Mouse (Mus musculus): ENCODE measurements around the gene Rbm19. TPM values are rescaled to one million over a fixed set of nuclear protein-coding genes. Genes with fewer than 3 reads are reported as not detected.

The Rbm19 gene
- polyA plus RNA-seq, 1 experiment from 2014 or later = 21.3 TPM

DNA sequence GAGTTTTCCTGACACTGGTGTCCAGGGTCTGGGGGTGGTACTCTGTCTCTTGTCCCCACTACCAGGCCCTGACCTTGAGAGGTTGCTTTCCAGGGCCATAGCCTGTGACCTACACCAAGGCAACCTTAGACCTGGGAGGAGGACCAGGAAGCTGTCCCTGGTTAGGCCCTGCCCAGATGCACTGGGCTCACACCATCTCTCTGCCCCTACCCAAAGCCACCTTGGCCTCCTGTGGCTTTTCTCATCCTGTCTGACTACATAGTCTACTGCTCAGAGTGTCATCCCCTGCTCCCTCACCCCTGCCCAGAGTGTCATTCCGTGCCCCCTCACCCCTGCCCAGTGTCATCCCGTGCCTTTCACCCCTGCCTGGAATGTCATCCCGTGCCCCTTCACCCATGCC lies 19.6 kb downstream of the Rbm19 start:
- no peak overlapping the region for H3K9ac ChIP-seq
- WGBS = 54% methylated on average over 3 of the region's 3 CpGs
- H3K4me3 ChIP-seq = no peak overlapping the region
- peaks cover 7% of the 10 kb centered on the region for H3K36me3 ChIP-seq
- H3K27me3 ChIP-seq = no peaks in the 10 kb centered on the region
- ATAC-seq (ENCODE audit: borderline replicate concordance, extremely low read depth, low FRiP score, low TSS enrichment) = 0 out of 2 replicates have a peak, but pooled peaks have one; percentile 27
- no peaks in the 10 kb centered on the region for H3K9me3 ChIP-seq
- H3K4me2 ChIP-seq = no peak overlapping the region
- no peaks in the 10 kb centered on the region for H3K4me1 ChIP-seq
- no peak overlapping the region for H3K27ac ChIP-seq

DNA sequence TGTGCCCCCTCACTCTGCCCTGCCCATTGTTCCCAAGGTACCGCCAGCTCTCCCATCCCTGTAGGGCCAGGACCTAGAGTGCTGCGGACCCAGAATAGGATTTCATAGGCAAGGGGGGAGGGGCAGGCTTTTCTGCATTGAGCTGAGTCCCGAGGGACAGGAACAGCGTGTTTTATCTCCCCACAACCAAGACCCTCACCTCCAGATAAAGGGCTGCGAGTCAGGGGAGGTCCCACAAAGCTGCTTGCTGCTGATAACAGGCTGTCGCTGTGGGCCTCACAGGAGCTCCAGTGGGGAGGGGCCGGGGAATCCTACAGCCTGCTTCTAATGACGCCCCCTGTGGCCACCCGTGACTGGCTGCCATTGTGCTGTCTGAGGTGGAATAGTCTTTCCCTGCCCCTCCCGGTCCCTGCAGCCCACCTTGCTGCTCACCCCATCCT lies 20.0 kb downstream of the Rbm19 start:
- Histone ChIP-seq H3K4me1 (no peaks in the 10 kb centered on the region), H3K4me2 (no peak overlapping the region), H3K27me3 (no peaks in the 10 kb centered on the region), H3K36me3 (peaks cover 6% of the 10 kb centered on the region), H3K27ac (no peak overlapping the region), H3K9ac (no peak overlapping the region), H3K4me3 (no peak overlapping the region), H3K9me3 (no peaks in the 10 kb centered on the region)
- ATAC-seq (ENCODE audit: borderline replicate concordance, extremely low read depth, low FRiP score, low TSS enrichment) = no peak; the same call in 1 of the 2 replicates
- 32% methylated on average over 10 of the region's 10 CpGs for WGBS

DNA sequence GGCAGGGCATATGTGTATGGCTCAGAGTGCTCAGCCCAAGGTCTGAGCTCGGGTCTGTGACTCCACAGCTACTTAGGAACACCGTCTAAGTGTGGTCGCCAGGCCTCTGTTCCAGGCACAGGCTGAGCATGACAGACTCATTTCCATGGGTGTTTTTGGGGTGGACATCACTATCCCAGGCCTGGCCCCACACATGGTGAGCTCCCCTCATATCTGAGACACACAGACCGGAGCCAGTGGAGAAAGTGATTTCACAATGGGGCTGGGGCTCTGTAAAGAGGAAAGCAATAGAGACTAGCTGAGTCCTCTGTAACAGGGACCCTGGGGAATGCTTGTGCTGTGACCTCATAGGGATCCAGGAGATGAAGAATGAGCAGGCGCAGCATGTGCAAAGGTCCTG lies 20.8 kb downstream of the Rbm19 start:
- no peaks in the 10 kb centered on the region for H3K27me3 ChIP-seq
- H3K36me3 ChIP-seq = peaks cover 11% of the 10 kb centered on the region
- ATAC-seq (ENCODE audit: borderline replicate concordance, extremely low read depth, low FRiP score, low TSS enrichment) = no peak
- H3K9me3 ChIP-seq = no peaks in the 10 kb centered on the region
- no peak overlapping the region for H3K27ac ChIP-seq
- no peak overlapping the region for H3K9ac ChIP-seq
- no peak overlapping the region for H3K4me2 ChIP-seq
- no peaks in the 10 kb centered on the region for H3K4me1 ChIP-seq
- WGBS = 96% methylated on average over 5 of the region's 5 CpGs
- H3K4me3 ChIP-seq = no peak overlapping the region

DNA sequence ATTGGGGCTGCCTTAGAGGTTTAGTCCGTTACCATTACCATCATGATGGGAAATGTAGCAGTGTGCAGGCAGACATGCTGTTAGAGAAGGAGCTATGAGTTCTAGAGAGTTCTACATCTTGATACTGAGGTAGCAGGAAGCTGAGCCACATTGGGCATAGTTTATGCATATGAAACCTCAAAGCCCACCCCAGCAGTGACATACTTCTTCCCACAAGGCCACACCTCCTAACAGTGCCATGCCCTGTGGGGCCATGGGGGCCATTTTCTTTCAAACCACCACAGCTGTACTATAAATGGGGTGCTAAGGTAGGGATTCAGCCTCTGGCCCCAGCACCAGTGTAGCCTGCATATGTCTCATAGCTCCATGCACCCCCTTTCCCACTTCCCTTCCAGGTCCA lies 21.6 kb downstream of the Rbm19 start:
- Histone ChIP-seq H3K9me3 (no peaks in the 10 kb centered on the region), H3K4me3 (no peak overlapping the region), H3K27me3 (no peaks in the 10 kb centered on the region), H3K36me3 (peaks cover 16% of the 10 kb centered on the region), H3K4me2 (no peak overlapping the region), H3K9ac (no peak overlapping the region), H3K4me1 (no peaks in the 10 kb centered on the region), H3K27ac (no peak overlapping the region)
- 93% methylated on average over 1 of the region's 1 CpGs for WGBS
- ATAC-seq (ENCODE audit: borderline replicate concordance, extremely low read depth, low FRiP score, low TSS enrichment) = no peak

DNA sequence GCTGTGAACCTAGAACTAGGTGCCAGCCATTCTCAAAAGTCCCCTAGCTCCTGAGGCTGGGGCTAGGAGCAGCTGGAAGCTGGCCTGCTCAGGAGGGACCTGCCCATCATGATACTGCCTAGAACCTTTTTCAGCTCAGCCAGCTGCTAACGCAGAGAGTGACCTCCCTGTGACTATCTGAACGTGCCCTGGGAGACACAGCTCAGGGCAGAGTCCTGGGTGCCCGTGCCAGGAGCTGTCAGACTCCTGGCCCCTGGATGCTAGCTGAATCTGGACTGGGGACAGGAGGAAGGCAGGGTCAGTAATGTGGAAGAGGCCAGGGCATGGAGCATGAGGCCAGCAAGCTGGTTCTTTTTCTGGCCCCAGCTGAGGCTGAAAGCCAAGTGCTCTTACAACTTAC lies 22.1 kb downstream of the Rbm19 start:
- Histone ChIP-seq H3K4me3 (no peak overlapping the region), H3K36me3 (peaks cover 14% of the 10 kb centered on the region), H3K9me3 (no peaks in the 10 kb centered on the region), H3K27ac (no peak overlapping the region), H3K4me2 (no peak overlapping the region), H3K9ac (no peak overlapping the region), H3K27me3 (no peaks in the 10 kb centered on the region), H3K4me1 (no peaks in the 10 kb centered on the region)
- 91% methylated on average over 3 of the region's 3 CpGs for WGBS
- no peak for ATAC-seq (ENCODE audit: borderline replicate concordance, extremely low read depth, low FRiP score, low TSS enrichment)

DNA sequence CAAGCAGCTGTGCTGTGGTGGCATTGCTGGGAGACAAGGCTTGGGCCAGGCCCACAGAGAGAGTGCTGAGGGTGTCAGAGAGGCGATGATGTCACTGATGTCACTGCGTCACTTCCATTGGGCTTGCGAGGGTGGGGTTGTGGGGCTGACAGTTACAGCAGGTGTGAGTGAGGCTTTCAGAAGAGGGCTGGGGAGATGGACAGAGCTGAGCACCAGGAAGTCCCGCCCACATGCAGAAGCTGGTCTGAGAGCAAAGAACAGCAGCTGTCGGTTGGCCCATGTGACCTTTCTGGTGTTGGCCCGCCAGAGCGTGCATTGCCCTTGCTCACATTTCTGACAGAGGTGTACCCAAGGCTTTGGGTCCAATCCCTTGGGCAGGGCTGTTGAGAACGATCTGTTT lies 23.0 kb downstream of the Rbm19 start:
- H3K36me3 ChIP-seq = peaks cover 20% of the 10 kb centered on the region
- H3K9ac ChIP-seq = no peak overlapping the region
- H3K27me3 ChIP-seq = no peaks in the 10 kb centered on the region
- H3K27ac ChIP-seq = no peak overlapping the region
- H3K4me1 ChIP-seq = no peaks in the 10 kb centered on the region
- no peak overlapping the region for H3K4me3 ChIP-seq
- 43% methylated on average over 8 of the region's 8 CpGs for WGBS
- no peaks in the 10 kb centered on the region for H3K9me3 ChIP-seq
- no peak overlapping the region for H3K4me2 ChIP-seq
- no peak for ATAC-seq (ENCODE audit: borderline replicate concordance, extremely low read depth, low FRiP score, low TSS enrichment)

DNA sequence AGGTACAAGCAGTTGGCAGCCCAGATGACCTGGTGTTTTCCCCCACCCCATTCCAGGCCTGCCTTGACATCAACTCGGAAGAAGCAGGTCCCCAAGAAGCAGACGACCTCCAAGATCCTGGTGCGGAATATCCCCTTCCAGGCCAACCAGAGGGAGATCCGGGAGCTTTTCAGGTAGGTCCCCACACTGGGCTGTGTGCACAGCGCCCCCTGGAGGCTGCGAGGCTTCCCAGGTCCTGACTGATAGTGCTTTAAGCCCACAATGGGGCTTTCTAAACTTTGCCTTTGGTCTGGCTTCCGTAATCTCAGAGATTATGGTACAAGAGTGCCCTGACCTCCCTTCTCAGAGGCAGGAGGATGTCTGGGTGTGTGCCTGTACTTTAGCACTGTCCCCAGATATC lies 27.7 kb downstream of the Rbm19 start:
- Histone ChIP-seq H3K27me3 (no peaks in the 10 kb centered on the region), H3K9me3 (no peaks in the 10 kb centered on the region), H3K4me2 (no peak overlapping the region), H3K4me3 (no peak overlapping the region), H3K4me1 (0 out of 2 replicates have a peak, but pooled peaks cover 4% of the 10 kb centered on the region), H3K27ac (no peak overlapping the region), H3K9ac (no peak overlapping the region), H3K36me3 (peaks cover 27% of the 10 kb centered on the region)
- WGBS = 55% methylated on average over 7 of the region's 7 CpGs
- ATAC-seq (ENCODE audit: borderline replicate concordance, extremely low read depth, low FRiP score, low TSS enrichment) = no peak

DNA sequence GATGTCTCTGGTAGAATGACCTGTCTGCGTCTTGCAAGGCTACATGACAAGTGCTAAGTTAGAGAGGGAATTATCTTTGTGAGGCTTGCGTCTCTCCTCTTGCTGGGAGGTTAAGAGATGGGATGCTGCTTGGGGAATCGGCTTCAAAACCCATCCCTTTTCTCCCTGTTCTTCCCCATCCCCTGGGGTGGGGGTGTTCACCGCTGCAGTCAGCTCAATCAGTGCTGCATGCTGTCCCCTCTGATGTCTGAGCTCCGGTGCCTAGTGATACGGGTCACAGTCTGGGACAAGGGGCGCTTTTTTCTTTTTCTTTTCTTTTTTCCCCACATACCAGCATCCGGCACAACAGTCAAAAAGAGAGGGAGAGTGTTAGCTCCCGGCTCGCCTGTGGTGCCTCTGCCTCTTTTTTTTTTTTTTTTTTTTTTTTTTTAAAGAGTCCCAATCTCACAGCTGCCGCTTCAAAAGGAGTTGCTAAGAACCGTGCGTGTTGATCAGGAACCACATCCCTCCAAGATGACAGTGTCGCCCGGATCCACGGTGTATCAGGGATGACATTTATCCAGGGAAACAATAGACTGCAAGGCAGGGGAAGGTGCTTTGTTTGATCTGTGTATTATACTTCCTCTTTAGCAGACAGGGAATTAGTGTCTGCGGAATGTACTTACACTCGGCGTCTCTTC lies 29.2 kb downstream of the Rbm19 start:
- Histone ChIP-seq H3K4me2 (no peak overlapping the region), H3K9ac (no peak overlapping the region), H3K4me3 (no peak overlapping the region), H3K27me3 (no peaks in the 10 kb centered on the region), H3K4me1 (0 out of 2 replicates have a peak, but pooled peaks cover 4% of the 10 kb centered on the region), H3K36me3 (peaks cover 31% of the 10 kb centered on the region), H3K9me3 (no peaks in the 10 kb centered on the region), H3K27ac (no peak overlapping the region)
- WGBS = 73% methylated on average over 19 of the region's 19 CpGs
- ATAC-seq (ENCODE audit: borderline replicate concordance, extremely low read depth, low FRiP score, low TSS enrichment) = no peak

DNA sequence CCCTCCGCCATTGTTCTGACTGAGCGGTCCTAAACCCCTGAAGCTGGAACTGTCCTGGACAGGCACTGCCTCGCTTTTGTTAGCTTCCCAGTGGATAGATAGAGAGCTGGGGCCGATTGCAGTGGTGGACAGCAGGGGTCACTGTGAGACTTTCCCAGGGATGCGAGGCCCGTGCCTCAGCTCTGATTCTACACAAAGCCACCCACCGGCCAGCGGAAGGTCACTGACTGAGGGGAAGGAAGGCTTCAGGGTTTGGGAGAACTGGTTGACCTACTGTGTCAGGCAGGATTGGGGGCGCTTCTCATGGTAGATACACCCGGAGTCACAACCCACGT lies 29.8 kb downstream of the Rbm19 start:
- peaks cover 32% of the 10 kb centered on the region for H3K36me3 ChIP-seq
- no peak overlapping the region for H3K9ac ChIP-seq
- 0 out of 2 replicates have a peak, but pooled peaks cover 4% of the 10 kb centered on the region for H3K4me1 ChIP-seq
- no peak overlapping the region for H3K4me2 ChIP-seq
- no peak for ATAC-seq (ENCODE audit: borderline replicate concordance, extremely low read depth, low FRiP score, low TSS enrichment)
- H3K4me3 ChIP-seq = no peak overlapping the region
- 40% methylated on average over 11 of the region's 11 CpGs for WGBS
- no peaks in the 10 kb centered on the region for H3K9me3 ChIP-seq
- H3K27ac ChIP-seq = no peak overlapping the region
- no peaks in the 10 kb centered on the region for H3K27me3 ChIP-seq

DNA sequence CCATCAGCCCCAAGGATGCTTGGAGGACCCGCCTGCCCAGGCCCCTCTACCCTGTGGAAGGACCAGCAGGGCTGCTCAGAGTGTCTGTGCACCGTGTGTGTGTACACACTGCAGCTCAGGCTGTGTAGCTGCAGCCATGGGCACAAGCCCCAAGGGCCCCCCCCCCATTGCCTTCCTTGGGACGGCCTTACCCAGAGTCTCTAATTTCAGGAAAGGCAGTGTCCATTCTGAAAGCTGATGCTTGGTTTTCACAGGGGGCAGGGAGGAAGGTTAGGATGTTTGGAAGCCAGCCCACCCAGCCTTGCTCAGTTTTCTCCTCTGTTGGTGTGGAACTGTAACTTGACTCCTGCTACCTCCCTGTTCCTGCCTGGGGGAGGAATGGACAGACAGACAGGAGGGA lies 30.6 kb downstream of the Rbm19 start:
- Histone ChIP-seq H3K4me1 (0 out of 2 replicates have a peak, but pooled peaks cover 4% of the 10 kb centered on the region), H3K27me3 (no peaks in the 10 kb centered on the region), H3K9me3 (no peaks in the 10 kb centered on the region), H3K4me3 (no peak overlapping the region), H3K4me2 (no peak overlapping the region), H3K36me3 (peaks cover 27% of the 10 kb centered on the region), H3K9ac (no peak overlapping the region), H3K27ac (no peak overlapping the region)
- no peak for ATAC-seq (ENCODE audit: borderline replicate concordance, extremely low read depth, low FRiP score, low TSS enrichment)
- 69% methylated on average over 3 of the region's 3 CpGs for WGBS

DNA sequence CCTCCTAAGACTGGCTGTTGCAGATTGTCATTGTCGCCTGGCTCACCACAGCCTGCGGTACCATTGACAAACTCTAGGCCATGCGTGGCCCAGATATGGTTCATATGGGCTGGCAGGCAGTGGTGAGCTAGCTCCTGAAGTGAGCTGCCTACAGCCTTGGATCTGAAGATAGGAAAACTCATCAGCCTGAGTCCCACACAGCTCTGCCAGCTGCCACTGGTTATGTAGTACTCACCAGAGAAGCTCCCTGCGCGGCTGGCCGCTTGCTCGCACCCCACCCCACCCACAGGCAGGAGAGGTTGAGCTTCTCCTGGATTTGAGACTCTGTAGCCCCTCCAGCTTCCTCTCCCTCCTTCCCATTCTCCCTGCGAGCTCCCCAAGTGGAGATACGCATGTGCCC lies 32.0 kb downstream of the Rbm19 start:
- Histone ChIP-seq H3K4me3 (no peak overlapping the region), H3K36me3 (peaks cover 21% of the 10 kb centered on the region)

DNA sequence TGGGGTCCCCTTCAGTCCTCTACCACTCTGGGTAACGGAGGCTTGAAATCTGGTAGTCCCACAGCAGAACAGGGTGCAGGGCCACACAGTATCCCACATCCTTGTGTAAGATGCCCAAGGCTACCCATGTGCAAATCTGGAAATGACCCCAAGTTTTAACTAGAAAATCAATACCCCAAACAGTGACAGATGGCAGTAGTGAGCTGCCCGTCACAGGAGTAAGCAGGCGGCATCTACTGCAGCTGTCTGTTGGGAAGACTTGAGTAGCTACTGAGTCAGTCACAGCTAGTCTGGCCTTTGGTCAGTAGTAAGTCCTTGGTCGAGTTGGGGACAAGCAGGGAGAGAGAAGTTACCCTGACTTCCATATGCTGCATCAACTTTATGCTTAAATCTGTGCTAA lies 34.9 kb downstream of the Rbm19 start:
- 0 out of 2 replicates have a peak, but pooled peaks cover 7% of the 10 kb centered on the region for H3K36me3 ChIP-seq
- no peak overlapping the region for H3K4me2 ChIP-seq
- H3K27me3 ChIP-seq = no peaks in the 10 kb centered on the region
- peaks cover 3% of the 10 kb centered on the region; the same call in 1 of the 2 replicates for H3K4me1 ChIP-seq
- H3K4me3 ChIP-seq = no peak overlapping the region
- no peak for ATAC-seq (ENCODE audit: borderline replicate concordance, extremely low read depth, low FRiP score, low TSS enrichment)
- no peak overlapping the region for H3K27ac ChIP-seq
- H3K9ac ChIP-seq = no peak overlapping the region
- H3K9me3 ChIP-seq = no peaks in the 10 kb centered on the region
- WGBS = 77% methylated on average over 4 of the region's 4 CpGs

More for the DNA sequence above, 32.0 kb downstream of the Rbm19 start:
- H3K4me2 ChIP-seq = no peak overlapping the region
- 92% methylated on average over 9 of the region's 9 CpGs for WGBS
- 0 out of 2 replicates have a peak, but pooled peaks cover 4% of the 10 kb centered on the region for H3K4me1 ChIP-seq
- no peak overlapping the region for H3K27ac ChIP-seq
- no peak overlapping the region for H3K9ac ChIP-seq
- no peaks in the 10 kb centered on the region for H3K27me3 ChIP-seq
- H3K9me3 ChIP-seq = no peaks in the 10 kb centered on the region
- ATAC-seq (ENCODE audit: borderline replicate concordance, extremely low read depth, low FRiP score, low TSS enrichment) = no peak
